Mouse (Mus musculus) neural tube, embryonic 13.5 days (tissue): ENCODE results near the gene Kcnk5. TPM values are rescaled to one million over a fixed set of nuclear protein-coding genes. Genes with fewer than 3 reads are reported as not detected.

Experiments used
- ATAC-seq: fragments of 200-750 bp; cut with Nextera tagmentation; 2 replicates; pipeline ENCODE4 v1.8.0; 2017; ENCODE audit warnings: low read depth, mild to moderate bottlenecking, moderate TSS enrichment, moderate library complexity
- H3K27ac ChIP-seq: fragments of 300-500 bp; sonication (generic); replicated peaks from 2 replicates; pipeline ENCODE4 v1.5.1; 2015; ENCODE audit warnings: moderate library complexity, mild to moderate bottlenecking, inconsistent platforms
- H3K27me3 ChIP-seq: fragments of 300-500 bp; sonication (generic); 2 replicates; pipeline ENCODE4 v1.6.1; 2015; ENCODE audit warnings: mild to moderate bottlenecking, inconsistent platforms
- H3K36me3 ChIP-seq: fragments of 300-500 bp; sonication (generic); 2 replicates; pipeline ENCODE4 v1.6.1; 2015; ENCODE audit warnings: mild to moderate bottlenecking, inconsistent platforms
- H3K4me1 ChIP-seq: fragments of 300-500 bp; sonication (generic); replicated peaks from 2 replicates; pipeline ENCODE4 v1.6.1; 2015; ENCODE audit warnings: inconsistent platforms
- H3K4me2 ChIP-seq: fragments of 300-500 bp; sonication (generic); 2 replicates; pipeline ENCODE4 v1.6.1; 2015; ENCODE audit warnings: inconsistent platforms, mild to moderate bottlenecking, moderate library complexity
- H3K4me3 ChIP-seq: fragments of 300-500 bp; sonication (generic); 2 replicates; pipeline ENCODE4 v1.5.1; 2015; ENCODE audit warnings: mild to moderate bottlenecking, inconsistent platforms
- H3K9ac ChIP-seq: fragments of 300-500 bp; sonication (generic); 2 replicates; pipeline ENCODE4 v1.6.1; 2015; ENCODE audit warnings: moderate library complexity, mild to moderate bottlenecking, inconsistent platforms
- H3K9me3 ChIP-seq: fragments of 300-500 bp; sonication (generic); 2 replicates; pipeline ENCODE4 v1.6.1; 2016; ENCODE audit warnings: inconsistent platforms
- WGBS: fragments of 180-500 bp; shearing (Covaris S2); methylation state at CpG from one replicate; pipeline ENCODE4 v1.1.7; 2015; 5-methylcytosine and 5-hydroxymethylcytosine counted together
- polyA plus RNA-seq: library from polyadenylated mRNA; unstranded; fragments of >200 nt; fragmentation: Nextera tagmentation; extraction: Ambion mirVana; gene quantifications from 2 replicates; pipeline ENCODE4 v1.2.1, GENCODE M21; 2015

Gene Kcnk5
- polyA plus RNA-seq, 1 experiment from 2014 or later: 3.9 TPM

GRCm38 (mm10) chr14:20217299-20217864, 35.8 kb upstream of the Kcnk5 start:
- H3K4me2 ChIP-seq: no peak overlapping the region
- H3K27ac ChIP-seq: no peak overlapping the region
- WGBS: 51% methylated on average over 3 of the region's 3 CpGs
- no peak overlapping the region for H3K9ac ChIP-seq
- H3K9me3 ChIP-seq: no peaks in the 10 kb centered on the region
- ATAC-seq: no peak
- H3K4me1 ChIP-seq: 0 out of 2 replicates have a peak, but pooled peaks cover 4% of the 10 kb centered on the region
- no peak overlapping the region for H3K4me3 ChIP-seq
- H3K36me3 ChIP-seq: no peaks in the 10 kb centered on the region
- H3K27me3 ChIP-seq: no peaks in the 10 kb centered on the region

GRCm38 (mm10) chr14:20216561-20217298, 35.1 kb upstream of the Kcnk5 start:
- Histone ChIP-seq H3K36me3 (no peaks in the 10 kb centered on the region), H3K9ac (no peak overlapping the region), H3K27ac (no peak overlapping the region), H3K4me3 (no peak overlapping the region), H3K4me2 (no peak overlapping the region), H3K27me3 (no peaks in the 10 kb centered on the region), H3K4me1 (0 out of 2 replicates have a peak, but pooled peaks cover 4% of the 10 kb centered on the region), H3K9me3 (no peaks in the 10 kb centered on the region)
- ATAC-seq: no peak
- 79% methylated on average over 7 of the region's 7 CpGs for WGBS

- WGBS: 70% methylated on average over 5 of the region's 5 CpGs
- Histone ChIP-seq H3K36me3 (no peaks in the 10 kb centered on the region), H3K27me3 (no peaks in the 10 kb centered on the region), H3K9ac (no peak overlapping the region), H3K27ac (no peak overlapping the region), H3K9me3 (no peaks in the 10 kb centered on the region), H3K4me3 (no peak overlapping the region), H3K4me1 (0 out of 2 replicates have a peak, but pooled peaks cover 1% of the 10 kb centered on the region), H3K4me2 (no peak overlapping the region)
- ATAC-seq: no peak
Measured at GRCm38 (mm10) chr14:20215826-20216225, 34.2 kb upstream of the Kcnk5 start.

- ATAC-seq: no peak
- Histone ChIP-seq H3K27me3 (no peaks in the 10 kb centered on the region), H3K4me1 (no peaks in the 10 kb centered on the region), H3K4me2 (no peak overlapping the region), H3K27ac (no peak overlapping the region), H3K4me3 (no peak overlapping the region), H3K36me3 (no peaks in the 10 kb centered on the region), H3K9me3 (no peaks in the 10 kb centered on the region), H3K9ac (no peak overlapping the region)
- WGBS: 93% methylated on average over 7 of the region's 7 CpGs
Measured at GRCm38 (mm10) chr14:20214125-20214524, 32.5 kb upstream of the Kcnk5 start.

- Histone ChIP-seq H3K4me1 (peaks cover 6% of the 10 kb centered on the region), H3K27ac (no peak overlapping the region), H3K9me3 (no peaks in the 10 kb centered on the region), H3K36me3 (no peaks in the 10 kb centered on the region), H3K27me3 (no peaks in the 10 kb centered on the region), H3K9ac (no peak overlapping the region), H3K4me3 (no peak overlapping the region), H3K4me2 (no peak overlapping the region)
- no peak for ATAC-seq
- 30% methylated on average over 9 of the region's 9 CpGs for WGBS
Measured at GRCm38 (mm10) chr14:20211754-20212601, 30.4 kb upstream of the Kcnk5 start.

GRCm38 (mm10) chr14:20209926-20210325, 28.3 kb upstream of the Kcnk5 start:
- peaks cover 6% of the 10 kb centered on the region for H3K4me1 ChIP-seq
- H3K9ac ChIP-seq: no peak overlapping the region
- ATAC-seq: no peak
- no peaks in the 10 kb centered on the region for H3K9me3 ChIP-seq
- H3K4me2 ChIP-seq: no peak overlapping the region
- 78% methylated on average over 7 of the region's 7 CpGs for WGBS
- no peaks in the 10 kb centered on the region for H3K36me3 ChIP-seq
- no peak overlapping the region for H3K4me3 ChIP-seq
- no peak overlapping the region for H3K27ac ChIP-seq
- H3K27me3 ChIP-seq: no peaks in the 10 kb centered on the region

GRCm38 (mm10) chr14:20208435-20208834, 26.8 kb upstream of the Kcnk5 start:
- ATAC-seq: no peak
- no peak overlapping the region for H3K9ac ChIP-seq
- 13% methylated on average over 6 of the region's 6 CpGs for WGBS

GRCm38 (mm10) chr14:20205747-20206146, 24.1 kb upstream of the Kcnk5 start:
- no peaks in the 10 kb centered on the region for H3K36me3 ChIP-seq
- H3K4me3 ChIP-seq: no peak overlapping the region
- H3K27me3 ChIP-seq: no peaks in the 10 kb centered on the region
- H3K4me1 ChIP-seq: peaks cover 6% of the 10 kb centered on the region
- H3K9me3 ChIP-seq: no peaks in the 10 kb centered on the region
- H3K4me2 ChIP-seq: no peak overlapping the region
- H3K27ac ChIP-seq: no peak overlapping the region
- no peak overlapping the region for H3K9ac ChIP-seq
- ATAC-seq: no peak
- WGBS: 92% methylated on average over 4 of the region's 4 CpGs

More at GRCm38 (mm10) chr14:20208435-20208834, 26.8 kb upstream of the Kcnk5 start:
- Histone ChIP-seq H3K4me2 (no peak overlapping the region), H3K4me1 (peaks cover 6% of the 10 kb centered on the region), H3K27ac (no peak overlapping the region), H3K36me3 (no peaks in the 10 kb centered on the region), H3K9me3 (no peaks in the 10 kb centered on the region), H3K4me3 (no peak overlapping the region), H3K27me3 (no peaks in the 10 kb centered on the region)

- H3K4me3 ChIP-seq: no peak overlapping the region
- no peaks in the 10 kb centered on the region for H3K27me3 ChIP-seq
- no peaks in the 10 kb centered on the region for H3K36me3 ChIP-seq
- no peak overlapping the region for H3K4me2 ChIP-seq
- no peaks in the 10 kb centered on the region for H3K9me3 ChIP-seq
- H3K9ac ChIP-seq: no peak overlapping the region
- H3K27ac ChIP-seq: no peak overlapping the region
- H3K4me1 ChIP-seq: peaks cover 2% of the 10 kb centered on the region
- 47% methylated on average over 4 of the region's 4 CpGs for WGBS
- ATAC-seq: no peak
Measured at GRCm38 (mm10) chr14:20203301-20203700, 21.7 kb upstream of the Kcnk5 start.

GRCm38 (mm10) chr14:20202655-20203181, 21.1 kb upstream of the Kcnk5 start:
- Histone ChIP-seq H3K27ac (no peak overlapping the region), H3K36me3 (no peaks in the 10 kb centered on the region), H3K4me1 (no peaks in the 10 kb centered on the region), H3K4me3 (no peak overlapping the region), H3K27me3 (no peaks in the 10 kb centered on the region), H3K9ac (no peak overlapping the region), H3K4me2 (no peak overlapping the region), H3K9me3 (no peaks in the 10 kb centered on the region)
- ATAC-seq: no peak
- 94% methylated on average over 5 of the region's 5 CpGs for WGBS

- Histone ChIP-seq H3K36me3 (no peaks in the 10 kb centered on the region), H3K9me3 (no peaks in the 10 kb centered on the region), H3K4me2 (no peak overlapping the region), H3K27me3 (no peaks in the 10 kb centered on the region), H3K4me1 (no peaks in the 10 kb centered on the region), H3K9ac (no peak overlapping the region), H3K27ac (no peak overlapping the region), H3K4me3 (no peak overlapping the region)
- 51% methylated on average over 8 of the region's 8 CpGs for WGBS
- no peak for ATAC-seq
Measured at GRCm38 (mm10) chr14:20201066-20201683, 19.6 kb upstream of the Kcnk5 start.
